Mouse (Mus musculus): Measurements from ENCODE around the gene Mvb12b. TPM values are rescaled to one million over a fixed set of nuclear protein-coding genes. Genes with fewer than 3 reads are reported as not detected.

The Mvb12b gene
- polyA plus RNA-seq, 1 experiment from 2014 or later: 23.7 TPM

- Histone ChIP-seq H3K4me1 (peaks cover 13% of the 10 kb centered on the region), H3K9ac (no peak overlapping the region), H3K36me3 (peaks cover 24% of the 10 kb centered on the region), H3K27ac (no peak overlapping the region), H3K4me3 (no peak overlapping the region), H3K4me2 (no peak overlapping the region), H3K9me3 (no peaks in the 10 kb centered on the region), H3K27me3 (no peaks in the 10 kb centered on the region)
- WGBS: 79% methylated on average over 4 of the region's 4 CpGs
- no peak for ATAC-seq (ENCODE audit: insufficient number of reproducible peaks, insufficient read depth, low FRiP score, low TSS enrichment, low read depth)
Observed at GRCm38 (mm10) chr2:33841980-33842379, 45.8 kb downstream of the Mvb12b start.

GRCm38 (mm10) chr2:33840483-33840882, 47.3 kb downstream of the Mvb12b start:
- H3K4me3 ChIP-seq: no peak overlapping the region
- H3K9me3 ChIP-seq: no peaks in the 10 kb centered on the region
- no peak overlapping the region for H3K4me2 ChIP-seq
- 78% methylated on average over 3 of the region's 3 CpGs for WGBS
- H3K4me1 ChIP-seq: peaks cover 7% of the 10 kb centered on the region
- no peak for ATAC-seq (ENCODE audit: insufficient number of reproducible peaks, insufficient read depth, low FRiP score, low TSS enrichment, low read depth)
- no peak overlapping the region for H3K9ac ChIP-seq
- H3K36me3 ChIP-seq: peaks cover 24% of the 10 kb centered on the region
- no peaks in the 10 kb centered on the region for H3K27me3 ChIP-seq
- H3K27ac ChIP-seq: no peak overlapping the region

GRCm38 (mm10) chr2:33839252-33839651, 48.5 kb downstream of the Mvb12b start:
- ATAC-seq (ENCODE audit: insufficient number of reproducible peaks, insufficient read depth, low FRiP score, low TSS enrichment, low read depth): no peak
- Histone ChIP-seq H3K9ac (no peak overlapping the region), H3K9me3 (no peaks in the 10 kb centered on the region), H3K4me2 (no peak overlapping the region), H3K27me3 (no peaks in the 10 kb centered on the region), H3K27ac (no peak overlapping the region), H3K4me1 (peaks cover 20% of the 10 kb centered on the region), H3K4me3 (no peak overlapping the region), H3K36me3 (peaks cover 24% of the 10 kb centered on the region)

GRCm38 (mm10) chr2:33837297-33837696, 50.4 kb downstream of the Mvb12b start:
- Histone ChIP-seq H3K9ac (no peak overlapping the region), H3K27me3 (no peaks in the 10 kb centered on the region), H3K27ac (no peak overlapping the region), H3K36me3 (peaks cover 25% of the 10 kb centered on the region), H3K4me1 (peaks cover 35% of the 10 kb centered on the region), H3K9me3 (no peaks in the 10 kb centered on the region), H3K4me2 (no peak overlapping the region), H3K4me3 (no peak overlapping the region)
- 88% methylated on average over 6 of the region's 6 CpGs for WGBS
- ATAC-seq (ENCODE audit: insufficient number of reproducible peaks, insufficient read depth, low FRiP score, low TSS enrichment, low read depth): no peak

- Histone ChIP-seq H3K27me3 (no peaks in the 10 kb centered on the region), H3K4me3 (no peak overlapping the region), H3K9ac (no peak overlapping the region), H3K4me1 (peaks cover 41% of the 10 kb centered on the region), H3K36me3 (peaks cover 29% of the 10 kb centered on the region), H3K27ac (no peak overlapping the region), H3K9me3 (no peaks in the 10 kb centered on the region), H3K4me2 (no peak overlapping the region)
- ATAC-seq (ENCODE audit: insufficient number of reproducible peaks, insufficient read depth, low FRiP score, low TSS enrichment, low read depth): no peak
- WGBS: 71% methylated on average over 9 of the region's 9 CpGs
Observed at GRCm38 (mm10) chr2:33836660-33837213, 51.0 kb downstream of the Mvb12b start.

GRCm38 (mm10) chr2:33835038-33835437, 52.7 kb downstream of the Mvb12b start:
- no peak overlapping the region for H3K4me2 ChIP-seq
- H3K4me1 ChIP-seq: peaks cover 50% of the 10 kb centered on the region
- no peak overlapping the region for H3K9ac ChIP-seq
- H3K36me3 ChIP-seq: peaks cover 34% of the 10 kb centered on the region
- no peak overlapping the region for H3K4me3 ChIP-seq
- no peaks in the 10 kb centered on the region for H3K9me3 ChIP-seq
- H3K27ac ChIP-seq: no peak overlapping the region
- ATAC-seq (ENCODE audit: insufficient number of reproducible peaks, insufficient read depth, low FRiP score, low TSS enrichment, low read depth): no peak
- no peaks in the 10 kb centered on the region for H3K27me3 ChIP-seq
- WGBS: 88% methylated on average over 8 of the region's 8 CpGs

- Histone ChIP-seq H3K27me3 (no peaks in the 10 kb centered on the region), H3K9ac (no peak overlapping the region), H3K4me2 (no peak overlapping the region), H3K9me3 (no peaks in the 10 kb centered on the region), H3K36me3 (peaks cover 30% of the 10 kb centered on the region), H3K4me1 (peaks cover 51% of the 10 kb centered on the region), H3K27ac (peak overlapping the region; percentile 24; the same call in 1 of the 2 replicates), H3K4me3 (no peak overlapping the region)
- ATAC-seq (ENCODE audit: insufficient number of reproducible peaks, insufficient read depth, low FRiP score, low TSS enrichment, low read depth): no peak
- 36% methylated on average over 1 of the region's 1 CpGs for WGBS
Observed at GRCm38 (mm10) chr2:33833902-33834301, 53.8 kb downstream of the Mvb12b start.

GRCm38 (mm10) chr2:33829870-33830269, 57.9 kb downstream of the Mvb12b start:
- peaks cover 44% of the 10 kb centered on the region for H3K36me3 ChIP-seq
- no peak overlapping the region for H3K4me2 ChIP-seq
- no peak for ATAC-seq (ENCODE audit: insufficient number of reproducible peaks, insufficient read depth, low FRiP score, low TSS enrichment, low read depth)
- H3K4me3 ChIP-seq: no peak overlapping the region
- H3K27me3 ChIP-seq: no peaks in the 10 kb centered on the region
- no peak overlapping the region for H3K27ac ChIP-seq
- no peak overlapping the region for H3K9ac ChIP-seq
- peaks cover 42% of the 10 kb centered on the region for H3K4me1 ChIP-seq
- WGBS: 83% methylated on average over 2 of the region's 2 CpGs
- H3K9me3 ChIP-seq: no peaks in the 10 kb centered on the region

GRCm38 (mm10) chr2:33826777-33827176, 61.0 kb downstream of the Mvb12b start:
- H3K4me1 ChIP-seq: peaks cover 21% of the 10 kb centered on the region
- no peaks in the 10 kb centered on the region for H3K27me3 ChIP-seq
- H3K9me3 ChIP-seq: no peaks in the 10 kb centered on the region
- no peak overlapping the region for H3K4me2 ChIP-seq
- peaks cover 57% of the 10 kb centered on the region for H3K36me3 ChIP-seq
- no peak overlapping the region for H3K9ac ChIP-seq
- no peak overlapping the region for H3K27ac ChIP-seq
- no peak for ATAC-seq (ENCODE audit: insufficient number of reproducible peaks, insufficient read depth, low FRiP score, low TSS enrichment, low read depth)
- no peak overlapping the region for H3K4me3 ChIP-seq
- whole genome bisulfite sequencing: 89% methylated on average over 6 of the region's 6 CpGs

GRCm38 (mm10) chr2:33824935-33825514, 62.7 kb downstream of the Mvb12b start:
- Histone ChIP-seq H3K9ac (no peak overlapping the region), H3K4me3 (no peak overlapping the region), H3K9me3 (no peaks in the 10 kb centered on the region), H3K27me3 (no peaks in the 10 kb centered on the region), H3K36me3 (peaks cover 59% of the 10 kb centered on the region), H3K4me2 (no peak overlapping the region), H3K4me1 (peaks cover 12% of the 10 kb centered on the region), H3K27ac (no peak overlapping the region)
- WGBS: 88% methylated on average over 11 of the region's 11 CpGs
- ATAC-seq (ENCODE audit: insufficient number of reproducible peaks, insufficient read depth, low FRiP score, low TSS enrichment, low read depth): no peak

GRCm38 (mm10) chr2:33821677-33822607, 65.8 kb downstream of the Mvb12b start:
- no peak overlapping the region for H3K4me3 ChIP-seq
- peak overlapping the region; percentile 39; the same call in 1 of the 2 replicates for H3K27ac ChIP-seq
- H3K27me3 ChIP-seq: no peaks in the 10 kb centered on the region
- WGBS: 19% methylated on average over 13 of the region's 13 CpGs
- no peaks in the 10 kb centered on the region for H3K9me3 ChIP-seq
- no peak overlapping the region for H3K9ac ChIP-seq
- H3K4me1 ChIP-seq: peaks cover 22% of the 10 kb centered on the region
- peaks cover 67% of the 10 kb centered on the region for H3K36me3 ChIP-seq
- no peak overlapping the region for H3K4me2 ChIP-seq
- ATAC-seq (ENCODE audit: insufficient number of reproducible peaks, insufficient read depth, low FRiP score, low TSS enrichment, low read depth): no peak

GRCm38 (mm10) chr2:33820450-33820849, 67.3 kb downstream of the Mvb12b start:
- Histone ChIP-seq H3K36me3 (peaks cover 61% of the 10 kb centered on the region), H3K4me1 (peaks cover 22% of the 10 kb centered on the region), H3K27ac (no peak overlapping the region), H3K9ac (no peak overlapping the region), H3K4me2 (no peak overlapping the region), H3K27me3 (no peaks in the 10 kb centered on the region), H3K4me3 (no peak overlapping the region), H3K9me3 (no peaks in the 10 kb centered on the region)
- ATAC-seq (ENCODE audit: insufficient number of reproducible peaks, insufficient read depth, low FRiP score, low TSS enrichment, low read depth): no peak
- WGBS: 94% methylated on average over 3 of the region's 3 CpGs

Measured in embryonic facial prominence, embryonic 13.5 days (tissue).